Mouse (Mus musculus): ENCODE results near the gene Foxn1.
A peak's percentile ranks its signal among the peaks of the same experiment; 100 is the strongest.

Foxn1 gene

GRCm38 (mm10) chr11:78386508-78387043, at the start of gene Foxn1:
TSS of gene Foxn1 (minus strand) at chr11:78386558.
- DNase-seq (ENCODE audit: low spot score in 2 of 2): no peak

GRCm38 (mm10) chr11:78435776-78436349, 49.5 kb upstream of the Foxn1 start:
- peak; percentile 9 to 65 for DNase-seq (ENCODE audit: low spot score in 2 of 2)

- no peak for DNase-seq (ENCODE audit: low spot score in 2 of 2)
These were observed 47.7 kb upstream of the Foxn1 start for GRCm38 (mm10) chr11:78434052-78434451.

DNA sequence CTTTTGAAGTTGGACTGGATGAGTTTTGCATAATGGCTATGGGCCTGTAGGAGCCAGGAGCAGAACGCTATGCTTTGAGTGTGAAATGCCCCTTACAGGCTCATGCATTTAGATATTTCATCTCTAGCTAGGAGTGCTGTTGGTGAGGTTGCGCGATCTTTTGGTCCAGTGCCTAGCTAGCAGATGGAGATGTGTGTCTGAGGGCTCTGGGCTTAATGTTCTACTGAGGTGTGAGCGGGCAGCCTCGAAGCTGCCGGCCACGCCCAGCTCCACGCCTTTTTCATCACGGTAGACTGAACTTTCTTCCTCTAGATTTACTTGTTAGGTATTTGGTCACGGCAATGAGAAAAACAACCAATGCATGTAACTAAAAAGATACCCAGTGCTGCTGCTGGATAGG, 44.8 kb upstream of the Foxn1 start:
- DNase-seq (ENCODE audit: low spot score in 2 of 2): no peak

- no peak for DNase-seq (ENCODE audit: low spot score in 2 of 2)
These were observed 44.0 kb upstream of the Foxn1 start for GRCm38 (mm10) chr11:78430195-78430878.

GRCm38 (mm10) chr11:78428309-78428708, 42.0 kb upstream of the Foxn1 start:
- no peak for DNase-seq (ENCODE audit: low spot score in 2 of 2)

- no peak for DNase-seq (ENCODE audit: low spot score in 2 of 2)
These were observed 41.3 kb upstream of the Foxn1 start for GRCm38 (mm10) chr11:78427655-78428054.

GRCm38 (mm10) chr11:78425572-78425971, 39.2 kb upstream of the Foxn1 start:
- no peak for DNase-seq (ENCODE audit: low spot score in 2 of 2)

DNA sequence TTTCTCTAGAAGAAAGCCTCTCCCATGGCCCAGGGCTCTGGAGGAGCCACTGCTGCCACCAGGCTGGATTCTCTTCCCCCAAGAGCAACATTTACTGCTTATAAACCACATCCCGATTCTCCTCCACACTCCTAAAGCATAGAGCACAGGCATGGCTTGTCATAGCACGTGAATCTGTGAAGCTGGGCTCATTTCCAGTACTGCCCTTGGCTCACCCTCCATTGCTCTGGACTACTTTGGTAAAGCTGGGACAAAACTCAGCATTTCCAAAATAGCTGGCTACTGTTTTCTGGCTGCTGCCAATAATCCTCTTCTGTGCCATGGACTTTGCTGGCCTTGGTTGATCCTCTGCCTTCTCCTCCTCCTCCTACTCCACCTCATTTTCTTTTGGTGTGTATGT, 38.0 kb upstream of the Foxn1 start:
- DNase-seq (ENCODE audit: low spot score in 2 of 2): no peak

- no peak for DNase-seq (ENCODE audit: low spot score in 2 of 2)
These were observed 35.9 kb upstream of the Foxn1 start, which contains the start of gene Slc13a2 for GRCm38 (mm10) chr11:78422055-78422819. TSS of gene Slc13a2 (minus strand) at chr11:78422217.

GRCm38 (mm10) chr11:78421201-78422009, 35.0 kb upstream of the Foxn1 start:
- no peak for DNase-seq (ENCODE audit: low spot score in 2 of 2)

GRCm38 (mm10) chr11:78420263-78420889, 34.0 kb upstream of the Foxn1 start:
- DNase-seq (ENCODE audit: low spot score in 2 of 2): no peak

DNA sequence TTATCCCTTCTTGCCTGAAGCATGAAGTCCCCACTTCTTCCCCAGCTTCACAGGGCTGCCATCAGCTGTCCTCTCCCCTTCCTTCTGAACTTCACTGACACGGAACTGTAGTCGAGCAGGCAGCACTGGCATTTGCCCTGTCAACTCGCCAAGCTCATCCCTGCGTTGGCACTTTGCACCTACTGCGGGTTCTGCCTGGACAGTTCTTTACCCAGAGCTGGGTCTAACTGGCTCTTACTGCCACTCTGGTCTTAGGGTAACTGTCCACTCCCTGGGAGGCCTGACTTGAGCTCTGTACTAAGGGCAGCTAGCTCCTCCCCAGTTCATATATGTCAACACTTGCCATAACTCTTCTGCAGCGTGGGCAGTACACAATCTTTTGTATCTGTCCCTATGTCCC, 30.5 kb upstream of the Foxn1 start:
- DNase-seq (ENCODE audit: low spot score in 2 of 2): no peak

GRCm38 (mm10) chr11:78412861-78413260, 26.5 kb upstream of the Foxn1 start:
- DNase-seq (ENCODE audit: low spot score in 2 of 2): no peak

- DNase-seq (ENCODE audit: low spot score in 2 of 2): no peak
These were observed 26.0 kb upstream of the Foxn1 start for GRCm38 (mm10) chr11:78412324-78412850.

DNA sequence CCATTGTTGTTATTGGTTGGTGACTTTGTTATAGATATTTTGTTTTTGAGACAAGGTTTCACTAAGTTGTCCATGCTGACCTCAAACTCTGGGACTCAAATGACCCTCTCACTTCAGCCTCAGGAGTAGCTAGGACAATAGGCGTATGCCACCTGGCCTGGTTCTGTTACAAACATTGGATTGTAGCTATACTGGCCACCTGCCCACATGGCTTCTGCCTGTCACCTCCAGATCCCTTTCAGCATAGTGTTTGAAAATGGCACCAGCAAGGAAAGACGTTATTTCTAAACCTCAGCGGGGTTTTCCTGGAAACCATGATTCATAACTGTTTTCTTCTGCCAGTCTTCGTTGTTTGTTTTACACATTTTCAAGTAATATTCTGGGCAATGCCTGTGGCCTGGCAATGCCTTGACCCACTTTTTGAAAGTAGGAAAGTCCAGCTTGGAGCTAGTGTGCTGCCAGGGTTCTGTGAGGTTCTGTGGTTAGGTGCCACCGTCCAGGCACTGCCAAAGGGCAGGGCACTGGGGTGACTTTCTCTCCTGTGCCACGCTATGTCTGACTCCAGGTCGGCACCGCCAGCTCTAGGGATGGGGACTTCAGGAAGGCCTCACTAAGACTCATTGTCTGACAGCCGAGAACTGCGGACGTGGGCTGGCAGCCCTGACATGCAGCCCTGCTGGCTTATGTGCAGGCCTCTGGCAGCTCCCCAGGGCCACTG, 25.4 kb upstream of the Foxn1 start:
- no peak for DNase-seq (ENCODE audit: low spot score in 2 of 2)

- no peak for DNase-seq (ENCODE audit: low spot score in 2 of 2)
These were observed 22.2 kb upstream of the Foxn1 start for GRCm38 (mm10) chr11:78408256-78409240.

GRCm38 (mm10) chr11:78402062-78402461, 15.7 kb upstream of the Foxn1 start:
- DNase-seq (ENCODE audit: low spot score in 2 of 2): no peak

GRCm38 (mm10) chr11:78401469-78401868, 15.1 kb upstream of the Foxn1 start:
- no peak for DNase-seq (ENCODE audit: low spot score in 2 of 2)
